Mouse (Mus musculus): Measurements from ENCODE around the gene Gm49358. TPM values are rescaled to one million over a fixed set of nuclear protein-coding genes. Genes with fewer than 3 reads are reported as not detected.

Gene Gm49358
- polyA plus RNA-seq, 1 experiment from 2014 or later: not detected

DNA sequence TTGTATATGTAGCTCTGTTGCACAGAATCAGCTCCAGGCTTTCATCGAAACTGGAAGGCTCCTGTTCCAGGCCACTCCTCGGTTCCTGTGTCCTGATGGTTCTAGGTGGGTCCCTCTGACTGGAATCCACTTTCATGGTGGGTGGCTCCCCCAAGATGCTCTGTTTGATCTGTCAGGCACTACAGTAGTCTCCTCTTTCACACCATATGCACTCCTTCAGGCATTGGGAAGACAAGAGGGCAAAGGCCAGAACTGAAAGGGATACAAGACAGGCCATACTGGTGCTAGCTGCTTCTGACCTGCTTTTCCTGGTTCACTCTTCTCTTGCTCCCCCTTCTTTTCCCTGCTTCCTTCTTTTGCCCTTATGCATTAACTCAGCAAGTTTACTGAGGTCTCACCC is 20.9 kb upstream of the Gm49358 start:
- Histone ChIP-seq H3K36me3 (ENCODE audit: control insufficient read depth, insufficient read depth) (no peaks in the 10 kb centered on the region), H3K4me3 (ENCODE audit: low read depth, low read length) (no peak overlapping the region), H3K9me3 (ENCODE audit: control insufficient read depth) (no peaks in the 10 kb centered on the region), H3K4me1 (replicated peaks; ENCODE audit: control insufficient read depth, insufficient read depth, low read length) (no peaks in the 10 kb centered on the region), H3K9ac (ENCODE audit: low read depth, low read length) (no peak overlapping the region), H3K4me2 (replicated peaks; ENCODE audit: low read depth) (no peak overlapping the region), H3K27ac (ENCODE audit: low read depth, low read length) (no peak overlapping the region), H3K27me3 (replicated peaks; ENCODE audit: control insufficient read depth, insufficient read depth, low read length) (no peaks in the 10 kb centered on the region)
- WGBS: 85% methylated on average over 2 of the region's 2 CpGs
- ATAC-seq: no peak
- no peak for TF ChIP-seq CTCF (IDR thresholded peaks at IDR 0.05; ENCODE audit: low read depth)

DNA sequence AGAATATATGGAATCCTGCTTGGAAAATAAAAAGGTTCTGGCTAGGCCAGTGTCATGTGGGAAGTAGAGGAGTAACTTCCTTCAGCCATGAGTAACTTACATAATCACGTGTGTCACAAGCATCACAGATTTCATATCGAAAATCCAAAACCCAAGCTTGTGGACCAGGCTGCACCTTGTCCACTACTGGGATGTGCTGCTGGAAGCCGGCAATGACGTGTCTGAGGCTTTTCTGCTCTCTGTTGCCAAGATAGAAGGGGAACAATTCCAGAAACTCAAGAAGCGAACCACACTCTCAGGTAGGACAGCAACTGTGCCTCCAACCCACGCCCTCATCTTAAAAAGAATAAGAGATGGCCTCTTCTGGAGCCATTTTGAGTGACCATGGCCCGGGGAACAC is 19.5 kb upstream of the Gm49358 start:
- no peak for TF ChIP-seq CTCF (IDR thresholded peaks at IDR 0.05; ENCODE audit: low read depth)
- H3K4me1 ChIP-seq (replicated peaks; ENCODE audit: control insufficient read depth, insufficient read depth, low read length): no peaks in the 10 kb centered on the region
- no peak for ATAC-seq
- H3K9ac ChIP-seq (ENCODE audit: low read depth, low read length): no peak overlapping the region
- H3K27ac ChIP-seq (ENCODE audit: low read depth, low read length): no peak overlapping the region
- H3K4me3 ChIP-seq (ENCODE audit: low read depth, low read length): no peak overlapping the region
- 91% methylated on average over 7 of the region's 7 CpGs for WGBS
- H3K27me3 ChIP-seq (replicated peaks; ENCODE audit: control insufficient read depth, insufficient read depth, low read length): no peaks in the 10 kb centered on the region
- no peaks in the 10 kb centered on the region for H3K36me3 ChIP-seq (ENCODE audit: control insufficient read depth, insufficient read depth)
- H3K9me3 ChIP-seq (ENCODE audit: control insufficient read depth): no peaks in the 10 kb centered on the region
- H3K4me2 ChIP-seq (replicated peaks; ENCODE audit: low read depth): no peak overlapping the region

DNA sequence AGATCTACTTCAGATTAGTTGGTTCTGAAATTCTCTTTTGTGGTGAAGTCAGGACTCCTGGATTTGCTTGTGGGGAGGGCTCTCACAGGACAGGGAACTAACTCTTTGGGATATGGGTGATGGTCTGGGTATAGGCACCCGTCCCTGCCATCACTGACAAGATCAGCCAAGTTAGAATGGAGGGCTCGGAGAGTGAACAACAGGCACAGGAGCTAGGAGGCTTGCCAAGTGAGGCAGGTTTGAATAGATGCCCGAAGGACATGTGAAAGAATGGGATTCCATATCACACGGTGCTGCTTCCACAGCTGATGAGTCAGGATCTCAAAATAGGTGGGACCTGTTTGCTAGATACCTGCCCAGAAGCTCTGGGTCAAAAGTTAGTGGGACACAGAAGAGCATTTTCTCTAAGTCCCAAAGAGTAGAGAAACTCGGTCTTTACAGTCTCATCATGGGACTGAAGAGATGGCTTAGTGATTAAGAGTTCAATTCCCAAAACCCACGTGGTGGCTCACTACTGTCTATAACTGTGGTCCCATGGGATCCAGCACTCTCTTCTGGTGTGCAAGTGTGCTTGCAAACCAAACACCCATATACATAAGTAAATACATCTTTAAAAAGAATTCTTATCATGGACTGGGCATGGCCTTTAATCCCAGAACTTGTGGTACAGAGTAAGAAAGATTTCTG is 7.8 kb upstream of the Gm49358 start:
- Histone ChIP-seq H3K9me3 (ENCODE audit: control insufficient read depth) (no peaks in the 10 kb centered on the region), H3K36me3 (ENCODE audit: control insufficient read depth, insufficient read depth) (no peaks in the 10 kb centered on the region), H3K4me1 (replicated peaks; ENCODE audit: control insufficient read depth, insufficient read depth, low read length) (no peaks in the 10 kb centered on the region), H3K27me3 (replicated peaks; ENCODE audit: control insufficient read depth, insufficient read depth, low read length) (no peaks in the 10 kb centered on the region), H3K4me3 (ENCODE audit: low read depth, low read length) (no peak overlapping the region), H3K9ac (ENCODE audit: low read depth, low read length) (no peak overlapping the region), H3K4me2 (replicated peaks; ENCODE audit: low read depth) (no peak overlapping the region), H3K27ac (ENCODE audit: low read depth, low read length) (no peak overlapping the region)
- ATAC-seq: no peak
- 77% methylated on average over 6 of the region's 6 CpGs for WGBS
- no peak for TF ChIP-seq CTCF (IDR thresholded peaks at IDR 0.05; ENCODE audit: low read depth)

DNA sequence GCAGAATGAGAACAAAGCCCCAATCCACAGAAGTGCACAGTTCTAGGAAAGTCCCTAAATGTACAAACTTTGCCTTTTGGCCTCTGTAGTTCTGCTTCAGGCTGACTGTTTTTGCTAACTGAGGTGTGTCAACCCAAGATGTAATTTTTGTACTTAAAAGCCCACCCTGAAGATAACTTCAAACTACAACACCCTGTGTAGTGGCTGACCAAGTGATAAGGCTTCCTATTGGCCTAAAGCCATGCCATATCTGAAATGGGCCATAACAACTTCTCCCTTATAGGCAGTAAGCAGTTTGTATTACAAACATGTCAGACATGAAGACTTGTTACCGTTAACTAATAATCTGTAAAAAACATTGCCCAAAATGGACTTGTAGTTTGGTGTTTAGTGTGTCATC is 6.0 kb upstream of the Gm49358 start:
- Histone ChIP-seq H3K4me2 (replicated peaks; ENCODE audit: low read depth) (no peak overlapping the region), H3K4me3 (ENCODE audit: low read depth, low read length) (no peak overlapping the region), H3K9me3 (ENCODE audit: control insufficient read depth) (no peaks in the 10 kb centered on the region), H3K27ac (ENCODE audit: low read depth, low read length) (no peak overlapping the region), H3K36me3 (ENCODE audit: control insufficient read depth, insufficient read depth) (no peaks in the 10 kb centered on the region), H3K9ac (ENCODE audit: low read depth, low read length) (no peak overlapping the region), H3K4me1 (replicated peaks; ENCODE audit: control insufficient read depth, insufficient read depth, low read length) (no peaks in the 10 kb centered on the region), H3K27me3 (replicated peaks; ENCODE audit: control insufficient read depth, insufficient read depth, low read length) (no peaks in the 10 kb centered on the region)
- TF ChIP-seq CTCF (IDR thresholded peaks at IDR 0.05; ENCODE audit: low read depth): no peak
- 100% methylated on average over 1 of the region's 1 CpGs for WGBS
- ATAC-seq: no peak

DNA sequence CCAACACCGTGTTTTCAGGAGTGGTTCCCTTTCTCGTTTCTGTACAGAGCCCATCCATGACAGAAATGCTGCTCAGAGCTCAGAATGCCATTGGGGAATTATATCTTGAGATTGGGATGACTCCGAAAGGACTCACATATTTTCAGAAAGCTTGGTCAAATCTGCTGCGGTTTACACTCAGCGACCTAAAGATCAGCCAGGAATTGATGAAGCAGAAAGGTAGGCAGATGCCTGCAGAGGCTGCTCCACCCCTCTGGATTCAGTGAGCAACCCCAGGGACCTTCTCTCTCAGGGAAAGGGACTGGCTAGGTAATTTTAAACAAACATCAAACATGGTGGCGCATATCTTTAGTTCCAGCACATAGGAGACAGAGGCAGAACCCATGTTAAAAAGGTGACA is 5.6 kb upstream of the Gm49358 start:
- Histone ChIP-seq H3K4me1 (replicated peaks; ENCODE audit: control insufficient read depth, insufficient read depth, low read length) (no peaks in the 10 kb centered on the region), H3K9ac (ENCODE audit: low read depth, low read length) (no peak overlapping the region), H3K4me2 (replicated peaks; ENCODE audit: low read depth) (no peak overlapping the region), H3K27ac (ENCODE audit: low read depth, low read length) (no peak overlapping the region), H3K36me3 (ENCODE audit: control insufficient read depth, insufficient read depth) (no peaks in the 10 kb centered on the region), H3K27me3 (replicated peaks; ENCODE audit: control insufficient read depth, insufficient read depth, low read length) (no peaks in the 10 kb centered on the region), H3K9me3 (ENCODE audit: control insufficient read depth) (0 out of 2 replicates have a peak, but pooled peaks cover 2% of the 10 kb centered on the region), H3K4me3 (ENCODE audit: low read depth, low read length) (no peak overlapping the region)
- ATAC-seq: no peak
- no peak for TF ChIP-seq CTCF (IDR thresholded peaks at IDR 0.05; ENCODE audit: low read depth)
- 89% methylated on average over 6 of the region's 6 CpGs for WGBS

DNA sequence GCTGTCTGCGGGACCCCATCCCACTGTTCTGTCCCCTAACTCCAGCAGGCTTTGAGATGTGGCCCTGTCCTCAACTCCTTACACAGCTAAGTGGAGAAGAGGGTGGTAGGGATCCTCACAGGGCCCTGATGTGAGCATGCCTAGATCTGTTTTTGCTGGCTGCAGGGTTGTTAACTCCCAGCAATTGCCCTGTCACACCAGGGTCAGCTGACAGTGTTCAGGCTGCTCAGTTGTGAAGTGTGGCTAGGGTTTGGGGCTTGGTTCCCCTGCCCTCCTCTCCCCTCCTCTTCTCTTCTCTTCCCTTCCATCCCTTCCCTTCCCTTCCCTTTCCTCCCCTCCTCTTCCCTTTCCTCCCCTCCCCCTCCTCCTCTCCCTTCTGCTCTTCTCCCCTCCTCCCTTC is 2.5 kb upstream of the Gm49358 start:
- Histone ChIP-seq H3K27ac (ENCODE audit: low read depth, low read length) (no peak overlapping the region), H3K4me3 (ENCODE audit: low read depth, low read length) (no peak overlapping the region), H3K4me1 (replicated peaks; ENCODE audit: control insufficient read depth, insufficient read depth, low read length) (no peaks in the 10 kb centered on the region), H3K9ac (ENCODE audit: low read depth, low read length) (no peak overlapping the region), H3K9me3 (ENCODE audit: control insufficient read depth) (0 out of 2 replicates have a peak, but pooled peaks cover 2% of the 10 kb centered on the region), H3K27me3 (replicated peaks; ENCODE audit: control insufficient read depth, insufficient read depth, low read length) (no peaks in the 10 kb centered on the region), H3K36me3 (ENCODE audit: control insufficient read depth, insufficient read depth) (no peaks in the 10 kb centered on the region), H3K4me2 (replicated peaks; ENCODE audit: low read depth) (no peak overlapping the region)
- ATAC-seq: no peak
- WGBS: 90% methylated on average over 1 of the region's 1 CpGs
- TF ChIP-seq CTCF (IDR thresholded peaks at IDR 0.05; ENCODE audit: low read depth): no peak
